Mouse (Mus musculus): ENCODE measurements at regions not wholly inside any gene's neighbourhood (a gene's known extent, or its start where the extent isn't known, plus 50 kb on each side); places are given as distances from the start of the nearest gene placed in this dataset.
A peak's percentile ranks its signal among the peaks of the same experiment; 100 is the strongest.
"Not testable (repeated sequence)": the region's sequence is repeated elsewhere in the genome, so short reads cannot be mapped to it uniquely, and the experiment has no call there.

DNA sequence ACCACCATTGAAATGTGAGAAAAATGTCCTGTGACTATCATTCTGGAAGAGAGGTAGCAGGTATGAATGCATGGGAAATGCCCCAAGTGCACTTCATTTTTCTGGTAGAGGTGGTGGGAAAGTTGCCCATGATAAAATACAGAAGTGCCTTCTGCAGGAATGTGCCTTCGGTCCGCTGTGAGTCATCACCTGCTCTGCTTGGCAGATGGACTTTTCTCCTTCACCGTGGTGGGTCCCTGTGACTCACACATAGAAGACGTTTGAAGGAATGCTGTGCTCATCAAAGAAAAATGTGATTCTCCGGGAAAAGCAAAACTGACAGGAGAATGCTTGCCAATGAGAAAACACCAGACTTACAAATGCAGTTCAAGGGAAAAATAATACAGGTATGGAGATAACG, 126.8 kb downstream of the Tnfsf18 start:
- no peak for DNase-seq (ENCODE audit: low read depth, low spot score)

DNA sequence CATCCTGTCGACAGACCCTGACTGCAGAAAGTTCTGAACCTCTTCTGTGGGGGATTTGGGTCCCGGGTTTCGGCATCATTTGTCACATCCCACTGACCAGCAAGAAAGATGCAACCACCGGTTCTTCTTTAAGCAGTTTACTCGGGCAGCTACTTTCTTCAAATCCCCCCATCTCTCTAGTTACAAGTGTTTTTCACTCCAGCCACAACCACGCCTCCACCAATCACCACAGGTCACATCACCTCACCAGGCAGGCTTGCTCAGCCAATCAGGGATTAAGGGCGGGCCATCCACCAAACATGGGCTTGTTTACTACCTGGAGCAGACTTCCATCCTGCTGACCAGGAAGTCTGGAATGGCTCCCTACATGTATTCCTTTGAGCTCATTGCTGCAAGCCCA, 119.6 kb downstream of the Tnfsf18 start:
- peak; percentile 5 for DNase-seq (ENCODE audit: low read depth, low spot score)

DNA sequence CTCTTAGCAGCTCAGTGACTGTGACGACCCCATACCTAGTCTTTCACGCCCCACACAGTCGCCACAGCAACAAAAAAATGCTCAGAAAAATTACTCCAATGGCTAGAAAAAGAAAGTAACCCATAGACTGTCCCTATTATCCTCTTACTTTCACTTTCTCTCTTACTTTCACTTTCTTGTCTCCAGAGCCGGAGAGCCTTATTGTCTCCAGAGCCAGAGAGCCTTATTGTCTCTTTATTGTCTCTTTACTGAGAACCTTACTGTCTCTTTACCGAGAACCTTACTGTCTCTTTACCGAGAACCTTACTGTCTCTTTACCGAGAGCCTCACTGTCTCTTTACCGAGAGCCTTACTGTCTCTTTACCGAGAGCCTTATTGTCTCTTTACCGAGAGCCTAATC, 119.2 kb downstream of the Tnfsf18 start:
- not testable (repeated sequence) for DNase-seq (ENCODE audit: low read depth, low spot score)

DNA sequence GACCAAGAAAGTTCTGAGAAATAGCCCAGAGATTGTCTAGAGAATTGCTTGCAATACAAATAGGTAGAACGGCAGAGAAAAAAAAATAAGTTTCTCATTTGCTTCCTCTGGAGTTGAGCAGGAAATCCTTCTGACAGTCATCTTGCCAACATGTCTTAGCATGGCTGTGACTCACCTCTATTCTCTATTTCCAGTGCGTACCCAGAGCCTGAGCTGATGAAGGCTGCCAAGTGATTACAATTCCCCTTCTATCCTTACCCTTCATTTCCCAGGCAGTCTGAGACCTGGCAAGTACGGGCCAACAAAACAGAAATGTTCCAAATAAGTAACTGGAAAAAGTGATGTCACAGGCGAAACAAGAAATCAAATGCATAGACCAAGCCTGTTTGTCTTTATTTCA, 113.0 kb downstream of the Tnfsf18 start:
- DNase-seq (ENCODE audit: low read depth, low spot score): no peak

DNA sequence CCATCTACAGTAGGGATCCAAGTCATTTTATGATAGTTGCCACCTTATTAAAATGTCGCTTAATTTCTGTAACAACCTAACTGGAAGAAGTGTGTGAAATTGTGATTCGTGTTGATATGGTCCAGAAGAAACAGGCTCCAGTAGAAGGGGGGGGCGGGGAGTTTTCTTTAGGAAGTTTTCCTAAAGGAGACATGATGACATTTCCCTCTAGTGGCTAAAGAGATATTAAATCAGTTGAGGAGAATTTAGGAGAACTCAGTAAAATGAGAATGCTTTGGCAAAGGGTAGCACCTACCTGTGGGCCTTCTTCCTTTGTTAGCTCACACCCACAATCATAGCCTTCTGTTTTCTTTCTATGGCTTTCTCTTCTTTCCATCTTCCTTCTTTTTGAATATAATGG, 107.7 kb downstream of the Tnfsf18 start:
- no peak for DNase-seq (ENCODE audit: low read depth, low spot score)

DNA sequence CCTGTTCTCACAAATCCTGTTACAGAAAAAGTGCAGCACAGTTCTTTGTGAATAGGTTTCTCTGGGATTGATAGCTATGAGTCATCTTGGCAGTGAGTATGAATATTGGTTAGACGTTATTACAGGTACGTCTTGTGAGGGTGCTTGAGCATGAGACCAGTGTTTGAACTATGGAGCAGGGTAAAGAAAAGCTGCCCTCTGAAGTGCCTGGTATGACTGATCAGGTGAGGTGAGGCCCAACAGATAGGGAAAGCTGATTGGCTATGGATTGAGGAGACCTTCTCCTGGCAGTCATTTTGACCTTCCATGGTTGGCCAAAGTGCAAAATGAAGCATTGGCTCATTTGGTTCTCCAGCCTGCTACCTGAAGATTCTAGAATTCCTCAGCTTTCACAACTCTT, 106.7 kb downstream of the Tnfsf18 start:
- DNase-seq (ENCODE audit: low read depth, low spot score): no peak

DNA sequence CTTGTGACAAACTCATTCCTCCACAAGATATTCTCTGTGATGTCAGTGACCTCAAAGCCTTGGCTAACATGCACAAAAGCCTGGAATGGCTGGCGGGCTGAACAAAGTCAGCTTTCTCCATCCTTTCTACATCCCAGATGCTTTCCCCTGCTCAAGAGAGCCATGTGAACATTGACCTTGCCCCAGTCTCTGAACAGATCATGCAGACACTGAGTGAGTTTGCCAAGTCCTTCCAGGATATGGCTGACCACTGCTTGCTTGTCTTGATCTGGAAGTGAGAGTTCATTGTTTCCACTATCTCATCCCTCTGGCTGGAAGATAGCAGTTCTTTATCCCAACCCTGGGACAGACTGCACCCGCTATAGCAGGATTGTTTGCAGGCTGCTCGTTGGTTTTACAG, 103.7 kb downstream of the Tnfsf18 start:
- DNase-seq (ENCODE audit: low read depth, low spot score): no peak

DNA sequence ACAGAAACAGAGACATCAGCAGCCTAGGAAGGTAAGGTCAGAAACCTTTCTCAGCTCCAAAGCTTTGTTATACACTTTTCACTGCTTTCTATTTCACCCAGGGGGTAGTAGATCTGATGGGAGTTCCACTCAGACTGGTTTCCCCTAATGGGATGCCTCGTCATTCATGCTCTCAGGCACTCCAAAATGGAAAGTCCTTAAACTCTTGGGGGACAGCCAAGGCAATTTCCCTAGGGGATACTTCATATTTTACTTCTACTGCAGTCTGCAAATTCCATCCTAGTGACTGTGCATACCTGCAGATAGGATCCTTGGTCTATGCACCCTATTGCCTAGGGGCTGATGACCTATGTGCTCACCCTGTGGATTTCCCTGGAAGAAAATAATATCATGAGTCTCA, 82.1 kb downstream of the Tnfsf18 start:
- no peak for DNase-seq (ENCODE audit: low read depth, low spot score)

DNA sequence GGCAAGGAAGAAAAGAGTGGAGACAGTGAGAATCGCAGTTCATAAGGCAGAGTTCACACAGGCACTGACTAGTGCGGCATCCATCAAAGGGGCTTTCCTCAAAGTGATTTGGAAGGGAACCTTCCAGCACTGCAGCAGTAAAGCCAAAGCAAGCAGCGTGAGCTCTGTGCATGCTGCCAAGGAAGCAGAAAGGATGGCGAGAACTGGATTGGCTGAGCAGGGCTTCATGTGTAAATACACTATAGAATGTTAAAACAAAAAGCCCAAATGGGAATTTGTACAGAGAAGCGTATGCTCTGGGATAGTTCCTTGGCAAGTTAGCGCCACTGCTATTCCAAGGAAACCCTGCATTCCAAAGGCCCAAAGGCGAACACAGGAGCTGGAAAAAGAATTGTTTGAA, 81.5 kb downstream of the Tnfsf18 start:
- no peak for DNase-seq (ENCODE audit: low read depth, low spot score)

DNA sequence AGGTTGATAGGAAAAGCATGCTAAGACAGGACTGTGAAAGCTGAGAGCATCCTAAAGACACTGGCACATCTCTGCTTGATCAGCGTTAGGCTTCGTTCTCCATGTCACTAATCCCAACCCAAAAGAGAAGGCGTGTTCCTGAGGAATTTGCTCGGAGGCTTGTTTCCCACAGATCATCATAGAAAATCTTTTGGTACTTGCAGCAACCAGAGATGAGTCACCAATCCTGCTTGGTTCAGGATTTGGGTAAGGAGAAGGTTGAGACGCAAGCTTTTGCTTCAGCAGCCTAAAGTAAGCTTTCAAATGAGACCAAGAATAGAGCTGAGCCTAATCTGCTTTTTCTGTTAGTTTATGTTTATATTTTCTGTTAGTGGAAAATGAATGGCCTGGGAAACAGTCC, 80.7 kb downstream of the Tnfsf18 start:
- DNase-seq (ENCODE audit: low read depth, low spot score): no peak

DNA sequence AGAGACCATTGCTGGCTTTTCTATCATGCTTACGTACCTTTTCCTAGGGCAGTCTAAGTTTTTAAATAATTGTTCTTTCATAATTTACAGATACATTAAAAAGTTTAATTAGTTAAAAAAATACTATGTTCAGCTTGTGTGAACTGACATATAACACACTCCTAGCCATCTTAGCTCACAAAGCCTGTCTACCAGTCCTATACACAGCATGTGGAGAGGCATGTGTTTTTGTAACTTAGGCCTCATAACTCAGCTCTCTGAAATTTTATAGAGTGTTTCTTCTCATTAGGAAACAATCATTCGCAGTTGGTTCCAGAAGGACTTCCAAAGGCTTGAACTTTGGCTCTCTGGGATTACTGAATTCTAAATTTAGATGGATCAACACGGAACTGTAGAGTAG, 76.3 kb downstream of the Tnfsf18 start:
- no peak for DNase-seq (ENCODE audit: low read depth, low spot score)

DNA sequence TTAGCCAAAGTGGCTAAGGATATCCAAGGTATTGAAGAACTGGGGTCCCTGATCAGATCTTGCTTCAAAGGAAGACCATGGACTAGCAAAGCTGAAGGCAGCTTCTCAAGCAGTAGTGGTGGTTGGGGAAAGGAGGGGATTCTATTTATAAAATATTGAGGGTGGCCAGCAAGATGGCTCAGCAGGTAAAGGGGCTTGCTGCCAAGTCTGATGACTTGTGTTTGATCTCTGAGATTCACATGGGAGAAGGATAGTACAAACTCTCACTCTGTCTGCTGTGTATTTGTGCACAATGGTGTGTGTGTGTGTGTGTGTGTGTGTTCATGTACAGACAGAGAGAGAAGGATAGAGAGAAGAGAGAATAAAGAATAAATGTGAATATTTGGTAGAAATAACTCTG, 73.4 kb downstream of the Tnfsf18 start:
- DNase-seq (ENCODE audit: low read depth, low spot score): no peak

DNA sequence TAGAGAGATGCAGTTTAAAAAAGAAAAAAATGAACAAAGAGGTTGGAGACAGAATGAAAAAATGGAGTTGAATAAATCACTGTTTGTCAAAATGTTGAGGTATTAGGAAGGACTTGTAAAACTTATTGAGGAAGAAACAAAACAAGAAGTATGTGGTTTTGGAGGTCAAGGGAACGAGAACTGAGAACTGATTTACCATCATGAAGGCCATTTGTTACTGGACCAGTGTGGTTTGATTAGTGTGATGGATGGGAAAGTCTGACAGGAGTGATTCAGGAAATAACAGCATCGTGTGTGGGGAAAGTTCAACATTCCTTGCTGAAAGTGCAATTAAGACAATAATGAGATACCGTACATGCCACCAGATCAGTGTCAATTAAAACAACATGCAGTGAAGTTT, 65.9 kb downstream of the Tnfsf18 start:
- no peak for DNase-seq (ENCODE audit: low read depth, low spot score)
